Mouse (Mus musculus): ENCODE results near the gene Agap1. TPM values are rescaled to one million over a fixed set of nuclear protein-coding genes. Genes with fewer than 3 reads are reported as not detected.
A peak's percentile ranks its signal among the peaks of the same experiment; 100 is the strongest.

The Agap1 gene
- polyA plus RNA-seq, 1 experiment from 2014 or later: 17.6 TPM

- Histone ChIP-seq H3K4me1 (ENCODE audit: control insufficient read depth, insufficient read depth, low read length) (no peaks in the 10 kb centered on the region), H3K9ac (replicated peaks; ENCODE audit: low read depth, low read length) (no peak overlapping the region), H3K9me3 (ENCODE audit: control insufficient read depth, low read depth, low read length) (no peaks in the 10 kb centered on the region), H3K36me3 (ENCODE audit: control insufficient read depth, insufficient read depth, low read length) (no peaks in the 10 kb centered on the region), H3K4me2 (replicated peaks; ENCODE audit: low read depth, low read length) (no peak overlapping the region), H3K27ac (ENCODE audit: low read length) (no peak overlapping the region), H3K4me3 (ENCODE audit: low read depth, low read length) (no peak overlapping the region), H3K27me3 (ENCODE audit: control insufficient read depth, insufficient read depth, low read length) (no peaks in the 10 kb centered on the region)
- 79% methylated on average over 7 of the region's 7 CpGs for WGBS
- no peak for ATAC-seq (ENCODE audit: insufficient number of reproducible peaks, insufficient read depth, low FRiP score, low read depth)
Measured at GRCm38 (mm10) chr1:89450139-89450538, 4.5 kb upstream of the Agap1 start.

GRCm38 (mm10) chr1:89452138-89452537 is 2.5 kb upstream of the Agap1 start:
- H3K27me3 ChIP-seq (ENCODE audit: control insufficient read depth, insufficient read depth, low read length): no peaks in the 10 kb centered on the region
- peaks cover 13% of the 10 kb centered on the region; the same call in 1 of the 2 replicates for H3K4me1 ChIP-seq (ENCODE audit: control insufficient read depth, insufficient read depth, low read length)
- WGBS: 88% methylated on average over 8 of the region's 8 CpGs
- ATAC-seq (ENCODE audit: insufficient number of reproducible peaks, insufficient read depth, low FRiP score, low read depth): no peak
- H3K36me3 ChIP-seq (ENCODE audit: control insufficient read depth, insufficient read depth, low read length): no peaks in the 10 kb centered on the region
- H3K27ac ChIP-seq (ENCODE audit: low read length): no peak overlapping the region
- no peak overlapping the region for H3K4me3 ChIP-seq (ENCODE audit: low read depth, low read length)
- no peak overlapping the region for H3K4me2 ChIP-seq (replicated peaks; ENCODE audit: low read depth, low read length)
- H3K9me3 ChIP-seq (ENCODE audit: control insufficient read depth, low read depth, low read length): no peaks in the 10 kb centered on the region
- H3K9ac ChIP-seq (replicated peaks; ENCODE audit: low read depth, low read length): no peak overlapping the region

- Histone ChIP-seq H3K9ac (replicated peaks; ENCODE audit: low read depth, low read length) (no peak overlapping the region), H3K27ac (ENCODE audit: low read length) (no peak overlapping the region), H3K27me3 (ENCODE audit: control insufficient read depth, insufficient read depth, low read length) (no peaks in the 10 kb centered on the region), H3K4me3 (ENCODE audit: low read depth, low read length) (peak overlapping the region; percentile 77), H3K4me2 (replicated peaks; ENCODE audit: low read depth, low read length) (peak overlapping the region; percentile 58), H3K36me3 (ENCODE audit: control insufficient read depth, insufficient read depth, low read length) (no peaks in the 10 kb centered on the region), H3K9me3 (ENCODE audit: control insufficient read depth, low read depth, low read length) (peaks cover 4% of the 10 kb centered on the region; the same call in 1 of the 2 replicates), H3K4me1 (ENCODE audit: control insufficient read depth, insufficient read depth, low read length) (peaks cover 15% of the 10 kb centered on the region; the same call in 1 of the 2 replicates)
- no peak for ATAC-seq (ENCODE audit: insufficient number of reproducible peaks, insufficient read depth, low FRiP score, low read depth)
- 35% methylated on average over 6 of the region's 6 CpGs for WGBS
Measured at GRCm38 (mm10) chr1:89453666-89454065, 940 bp upstream of the Agap1 start.

GRCm38 (mm10) chr1:89455421-89456091 is 950 bp downstream of the Agap1 start:
- Histone ChIP-seq H3K4me2 (replicated peaks; ENCODE audit: low read depth, low read length) (peak overlapping the region; percentile 97), H3K27me3 (ENCODE audit: control insufficient read depth, insufficient read depth, low read length) (no peaks in the 10 kb centered on the region), H3K4me1 (ENCODE audit: control insufficient read depth, insufficient read depth, low read length) (peaks cover 15% of the 10 kb centered on the region; the same call in 1 of the 2 replicates), H3K9me3 (ENCODE audit: control insufficient read depth, low read depth, low read length) (peaks cover 4% of the 10 kb centered on the region; the same call in 1 of the 2 replicates), H3K36me3 (ENCODE audit: control insufficient read depth, insufficient read depth, low read length) (no peaks in the 10 kb centered on the region), H3K4me3 (ENCODE audit: low read depth, low read length) (peak overlapping the region; percentile 77), H3K27ac (ENCODE audit: low read length) (no peak overlapping the region), H3K9ac (replicated peaks; ENCODE audit: low read depth, low read length) (peak overlapping the region; percentile 87)
- no peak for ATAC-seq (ENCODE audit: insufficient number of reproducible peaks, insufficient read depth, low FRiP score, low read depth)
- WGBS: under 1% methylated on average over 50 of the region's 51 CpGs

- peak overlapping the region; percentile 97 for H3K4me2 ChIP-seq (replicated peaks; ENCODE audit: low read depth, low read length)
- ATAC-seq (ENCODE audit: insufficient number of reproducible peaks, insufficient read depth, low FRiP score, low read depth): no peak
- H3K36me3 ChIP-seq (ENCODE audit: control insufficient read depth, insufficient read depth, low read length): no peaks in the 10 kb centered on the region
- H3K4me3 ChIP-seq (ENCODE audit: low read depth, low read length): peak overlapping the region; percentile 77
- 26% methylated on average over 5 of the region's 5 CpGs for WGBS
- no peaks in the 10 kb centered on the region for H3K27me3 ChIP-seq (ENCODE audit: control insufficient read depth, insufficient read depth, low read length)
- H3K4me1 ChIP-seq (ENCODE audit: control insufficient read depth, insufficient read depth, low read length): peaks cover 15% of the 10 kb centered on the region; the same call in 1 of the 2 replicates
- no peak overlapping the region for H3K9ac ChIP-seq (replicated peaks; ENCODE audit: low read depth, low read length)
- peaks cover 4% of the 10 kb centered on the region; the same call in 1 of the 2 replicates for H3K9me3 ChIP-seq (ENCODE audit: control insufficient read depth, low read depth, low read length)
- H3K27ac ChIP-seq (ENCODE audit: low read length): no peak overlapping the region
Measured at GRCm38 (mm10) chr1:89456456-89456855, 1.9 kb downstream of the Agap1 start.

- no peak overlapping the region for H3K27ac ChIP-seq (ENCODE audit: low read length)
- ATAC-seq (ENCODE audit: insufficient number of reproducible peaks, insufficient read depth, low FRiP score, low read depth): no peak
- peaks cover 4% of the 10 kb centered on the region; the same call in 1 of the 2 replicates for H3K9me3 ChIP-seq (ENCODE audit: control insufficient read depth, low read depth, low read length)
- no peaks in the 10 kb centered on the region for H3K27me3 ChIP-seq (ENCODE audit: control insufficient read depth, insufficient read depth, low read length)
- peaks cover 15% of the 10 kb centered on the region; the same call in 1 of the 2 replicates for H3K4me1 ChIP-seq (ENCODE audit: control insufficient read depth, insufficient read depth, low read length)
- H3K9ac ChIP-seq (replicated peaks; ENCODE audit: low read depth, low read length): no peak overlapping the region
- H3K4me3 ChIP-seq (ENCODE audit: low read depth, low read length): 0 out of 2 replicates have a peak overlapping the region, but pooled peaks have one; percentile 77
- WGBS: 66% methylated on average over 17 of the region's 17 CpGs
- no peaks in the 10 kb centered on the region for H3K36me3 ChIP-seq (ENCODE audit: control insufficient read depth, insufficient read depth, low read length)
- peak overlapping the region; percentile 97; the same call in 1 of the 2 replicates for H3K4me2 ChIP-seq (replicated peaks; ENCODE audit: low read depth, low read length)
Measured at GRCm38 (mm10) chr1:89457126-89458031, 2.8 kb downstream of the Agap1 start.

GRCm38 (mm10) chr1:89461881-89462280 is 7.3 kb downstream of the Agap1 start:
- H3K4me2 ChIP-seq (replicated peaks; ENCODE audit: low read depth, low read length): no peak overlapping the region
- H3K27ac ChIP-seq (ENCODE audit: low read length): no peak overlapping the region
- H3K4me3 ChIP-seq (ENCODE audit: low read depth, low read length): no peak overlapping the region
- H3K36me3 ChIP-seq (ENCODE audit: control insufficient read depth, insufficient read depth, low read length): no peaks in the 10 kb centered on the region
- no peaks in the 10 kb centered on the region for H3K27me3 ChIP-seq (ENCODE audit: control insufficient read depth, insufficient read depth, low read length)
- peaks cover 4% of the 10 kb centered on the region; the same call in 1 of the 2 replicates for H3K9me3 ChIP-seq (ENCODE audit: control insufficient read depth, low read depth, low read length)
- H3K4me1 ChIP-seq (ENCODE audit: control insufficient read depth, insufficient read depth, low read length): peaks cover 31% of the 10 kb centered on the region
- no peak overlapping the region for H3K9ac ChIP-seq (replicated peaks; ENCODE audit: low read depth, low read length)
- 80% methylated on average over 5 of the region's 5 CpGs for WGBS
- no peak for ATAC-seq (ENCODE audit: insufficient number of reproducible peaks, insufficient read depth, low FRiP score, low read depth)

GRCm38 (mm10) chr1:89463138-89463537 is 8.5 kb downstream of the Agap1 start:
- Histone ChIP-seq H3K4me3 (ENCODE audit: low read depth, low read length) (no peak overlapping the region), H3K4me1 (ENCODE audit: control insufficient read depth, insufficient read depth, low read length) (peaks cover 39% of the 10 kb centered on the region), H3K4me2 (replicated peaks; ENCODE audit: low read depth, low read length) (no peak overlapping the region), H3K27me3 (ENCODE audit: control insufficient read depth, insufficient read depth, low read length) (no peaks in the 10 kb centered on the region), H3K27ac (ENCODE audit: low read length) (no peak overlapping the region), H3K9ac (replicated peaks; ENCODE audit: low read depth, low read length) (0 out of 2 replicates have a peak overlapping the region, but pooled peaks have one; percentile 14), H3K9me3 (ENCODE audit: control insufficient read depth, low read depth, low read length) (peaks cover 3% of the 10 kb centered on the region; the same call in 1 of the 2 replicates), H3K36me3 (ENCODE audit: control insufficient read depth, insufficient read depth, low read length) (no peaks in the 10 kb centered on the region)
- ATAC-seq (ENCODE audit: insufficient number of reproducible peaks, insufficient read depth, low FRiP score, low read depth): no peak
- WGBS: 34% methylated on average over 8 of the region's 8 CpGs

Data from stomach, embryonic 14.5 days (tissue).